Mouse (Mus musculus): Measurements from ENCODE around the gene Dnaic2. TPM values are rescaled to one million over a fixed set of nuclear protein-coding genes. Genes with fewer than 3 reads are reported as not detected.
A peak's percentile ranks its signal among the peaks of the same experiment; 100 is the strongest.

Gene Dnaic2
- polyA plus RNA-seq, 1 experiment from 2014 or later = 0.27 TPM

DNA sequence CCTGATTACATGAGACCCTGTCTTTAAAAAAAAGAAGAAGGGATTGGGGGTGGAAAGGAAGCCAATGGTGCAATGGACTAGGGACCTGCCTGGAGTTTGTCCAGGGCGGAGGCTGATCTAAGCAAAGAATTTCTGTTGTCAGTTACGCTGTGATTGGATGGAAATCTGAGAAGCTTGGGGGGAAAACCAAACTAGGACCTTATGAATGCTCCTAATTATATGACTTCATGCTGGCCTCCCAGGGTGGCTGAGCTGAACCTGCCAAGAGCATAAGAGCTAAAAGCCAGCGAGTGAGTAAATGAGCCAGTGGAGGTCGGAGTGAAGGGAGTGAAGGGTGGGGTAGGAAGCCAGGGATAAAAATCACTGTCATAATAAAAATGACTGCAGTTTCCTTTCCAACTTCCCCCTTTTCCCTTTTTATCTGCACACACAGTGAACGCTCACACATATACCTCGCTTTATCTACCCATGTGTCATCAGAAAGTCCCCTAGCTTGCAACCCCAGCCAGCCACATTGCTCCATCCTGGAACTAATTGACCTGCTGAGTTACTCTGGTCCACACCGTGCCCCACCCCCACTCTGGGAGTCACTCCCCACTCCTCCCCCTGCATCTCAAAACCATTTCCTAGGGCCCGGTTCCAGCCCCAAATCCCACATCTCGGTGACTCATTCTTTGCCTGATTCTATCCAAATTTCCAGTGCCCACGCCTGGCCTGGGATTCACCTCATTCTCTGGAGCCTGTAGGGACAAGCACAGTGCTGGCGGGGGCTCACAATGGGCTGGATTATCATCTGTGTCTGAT lies 2.2 kb upstream of the Dnaic2 start:
- ChIA-PET CTCF (interaction anchor here (1.0 to 1.8 kb wide), 3 partner anchors 12 to 389 kb away, joined by 3 to 8 read pairs (median 3); no protein-coding TSS in a partner anchor), POLR2A (interaction anchor here (0.6 to 1.9 kb wide), 3 partner anchors 13 to 91 kb away, joined by 3 to 6 read pairs (median 4); no protein-coding TSS in a partner anchor)
- no peak for TF ChIP-seq CTCF (IDR thresholded peaks at IDR 0.05)
- DNase-seq (ENCODE audit: low read depth, low spot score) (peak; percentile 95), ATAC-seq (peak; percentile 54)
- in situ Hi-C loops (cut with MboI; ENCODE audit: low pct_unique_long_range_greater_than_20kb) = no loop called here
- no peaks in the 10 kb centered on the region for H3K27me3 ChIP-seq

DNA sequence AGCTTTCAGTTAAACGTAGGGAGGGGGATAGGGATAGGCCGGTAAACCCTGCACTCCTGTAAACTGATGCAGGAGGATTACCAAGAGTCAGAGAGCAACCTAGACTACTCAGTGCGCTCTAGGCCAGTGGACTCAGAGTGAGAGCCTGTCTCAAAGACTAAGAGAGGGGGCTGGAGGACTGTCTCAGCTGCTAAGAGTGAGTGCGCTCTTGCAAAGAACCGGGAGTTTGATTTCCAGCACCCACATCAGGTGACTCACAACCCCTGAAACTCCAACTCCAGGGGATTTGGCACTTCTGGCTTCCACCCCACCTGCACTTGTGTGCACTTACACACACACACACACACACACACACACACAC lies 598 bp downstream of the Dnaic2 start:
- POLR2A ChIA-PET = interaction anchor here (1.2 kb wide), 1 partner anchor 42 kb away, joined by 3 read pairs; no protein-coding TSS in a partner anchor

DNA sequence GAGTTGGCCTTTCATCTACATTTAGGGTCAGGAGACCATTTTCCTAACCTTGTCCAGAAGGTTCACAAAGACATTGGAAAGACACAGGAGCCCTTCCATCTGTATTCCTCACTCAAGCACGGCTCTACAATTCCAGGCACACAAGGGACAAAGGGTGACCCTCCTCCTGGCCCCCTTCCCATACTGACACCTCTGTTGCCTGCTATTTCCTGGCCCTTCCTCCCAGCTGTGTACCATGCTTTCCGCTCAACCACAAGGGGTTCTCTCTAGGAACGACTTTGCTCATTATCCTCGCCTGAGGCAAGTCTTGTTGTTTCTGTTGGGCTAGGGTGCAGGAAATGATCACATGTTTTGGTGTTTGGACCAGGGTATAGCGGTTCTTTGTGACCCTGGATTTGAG lies 1.1 kb downstream of the Dnaic2 start:
- POLR2A ChIA-PET = no interaction called here
- H3K27me3 ChIP-seq = no peaks in the 10 kb centered on the region
- in situ Hi-C loops (cut with MboI; ENCODE audit: low pct_unique_long_range_greater_than_20kb) = no loop called here
- no peak for TF ChIP-seq CTCF (IDR thresholded peaks at IDR 0.05)
- DNase-seq (ENCODE audit: low read depth, low spot score) (no peak), ATAC-seq (no peak)
- CTCF ChIA-PET = interaction anchor here (3.4 kb wide), 1 partner anchor 9 kb away, joined by 9 read pairs; no protein-coding TSS in a partner anchor

More for the DNA sequence above, 598 bp downstream of the Dnaic2 start:
- ATAC-seq (no peak), DNase-seq (ENCODE audit: low read depth, low spot score) (no peak)
- CTCF ChIA-PET = interaction anchor here (3.4 kb wide), 1 partner anchor 9 kb away, joined by 9 read pairs; no protein-coding TSS in a partner anchor
- TF ChIP-seq CTCF (IDR thresholded peaks at IDR 0.05) = no peak
- H3K27me3 ChIP-seq = no peaks in the 10 kb centered on the region
- in situ Hi-C loops (cut with MboI; ENCODE audit: low pct_unique_long_range_greater_than_20kb) = no loop called here

DNA sequence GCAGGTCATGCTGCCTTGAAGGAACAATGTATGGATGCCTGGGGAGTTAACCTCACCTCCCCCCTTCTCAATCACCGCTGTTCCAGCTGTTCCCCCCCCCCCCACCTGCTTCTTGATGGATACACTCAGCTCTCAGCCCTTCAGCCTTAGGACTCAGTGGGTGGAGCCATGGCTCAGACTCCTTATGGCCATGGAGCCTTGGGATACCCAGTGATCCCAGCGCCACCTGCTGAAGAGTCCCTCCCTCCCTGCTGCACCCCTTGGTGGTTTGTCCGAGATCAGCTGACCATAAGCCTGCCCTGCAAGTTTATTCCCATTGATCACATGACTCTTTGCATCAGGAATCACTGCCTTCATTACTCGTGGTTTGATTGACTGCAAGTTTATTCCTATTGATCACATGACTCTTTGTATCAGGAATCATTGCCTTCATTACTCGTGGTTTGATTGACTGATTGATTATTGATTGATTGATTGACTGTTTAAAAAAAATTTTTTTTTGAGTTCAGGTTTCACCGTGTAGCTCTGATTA lies 2.7 kb downstream of the Dnaic2 start:
- POLR2A ChIA-PET = no interaction called here
- no peak for TF ChIP-seq CTCF (IDR thresholded peaks at IDR 0.05)
- no peaks in the 10 kb centered on the region for H3K27me3 ChIP-seq
- ATAC-seq (no peak), DNase-seq (ENCODE audit: low read depth, low spot score) (no peak)
- CTCF ChIA-PET = no interaction called here
- in situ Hi-C loops (cut with MboI; ENCODE audit: low pct_unique_long_range_greater_than_20kb) = loop anchor here (5.0 kb wide), 1 partner anchor 58 kb away; no protein-coding TSS in a partner anchor

DNA sequence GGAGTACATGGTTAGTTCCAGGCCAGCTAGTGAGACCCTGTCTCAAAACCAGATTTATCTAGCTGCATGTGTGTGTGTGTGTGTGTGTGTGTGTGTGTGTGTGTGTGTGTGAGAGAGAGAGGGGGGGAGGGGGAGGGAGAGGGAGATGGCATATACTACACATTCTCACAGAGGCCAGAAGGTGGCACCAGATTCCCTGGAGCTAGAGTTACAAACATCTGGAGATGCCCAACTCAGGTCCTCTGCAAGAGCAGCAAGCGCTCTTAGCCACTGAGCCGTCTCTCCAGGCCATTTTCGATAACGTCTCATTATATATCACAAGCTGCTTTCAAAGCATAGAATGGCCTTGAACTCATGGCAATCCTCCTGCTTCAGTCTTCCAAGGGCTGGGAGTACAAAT lies 4.5 kb downstream of the Dnaic2 start:
- no peak for TF ChIP-seq CTCF (IDR thresholded peaks at IDR 0.05)
- ATAC-seq = no peak
- POLR2A ChIA-PET = no interaction called here
- CTCF ChIA-PET = no interaction called here
- in situ Hi-C loops (cut with MboI; ENCODE audit: low pct_unique_long_range_greater_than_20kb) = loop anchor here (5.0 kb wide), 1 partner anchor 59 kb away; no protein-coding TSS in a partner anchor
- DNase-seq (ENCODE audit: low read depth, low spot score) = no peak
- no peaks in the 10 kb centered on the region for H3K27me3 ChIP-seq

DNA sequence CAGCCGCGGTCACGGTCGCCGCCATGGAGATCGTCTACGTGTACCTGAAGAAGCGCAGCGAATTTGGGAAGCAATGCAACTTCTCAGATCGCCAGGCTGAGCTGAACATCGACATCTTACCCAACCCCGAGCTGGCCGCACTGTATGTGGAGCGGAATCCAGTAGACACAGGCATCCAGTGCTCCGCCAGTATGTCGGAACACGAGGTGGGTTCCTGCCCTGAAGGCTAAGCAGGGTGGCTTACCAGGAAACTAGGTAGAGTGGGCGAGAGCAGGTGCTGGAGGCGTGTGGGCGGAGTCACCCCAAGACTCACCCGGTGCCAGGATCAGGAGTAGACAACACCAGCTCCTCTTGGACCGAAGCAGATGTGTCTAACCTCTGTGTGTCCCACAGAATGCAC lies 5.7 kb downstream of the Dnaic2 start:
- H3K27me3 ChIP-seq = no peaks in the 10 kb centered on the region
- ATAC-seq = no peak
- in situ Hi-C loops (cut with MboI; ENCODE audit: low pct_unique_long_range_greater_than_20kb) = loop anchor here (5.0 kb wide), 1 partner anchor 61 kb away; no protein-coding TSS in a partner anchor
- DNase-seq (ENCODE audit: low read depth, low spot score) = no peak
- POLR2A ChIA-PET = no interaction called here
- no peak for TF ChIP-seq CTCF (IDR thresholded peaks at IDR 0.05)
- CTCF ChIA-PET = no interaction called here

DNA sequence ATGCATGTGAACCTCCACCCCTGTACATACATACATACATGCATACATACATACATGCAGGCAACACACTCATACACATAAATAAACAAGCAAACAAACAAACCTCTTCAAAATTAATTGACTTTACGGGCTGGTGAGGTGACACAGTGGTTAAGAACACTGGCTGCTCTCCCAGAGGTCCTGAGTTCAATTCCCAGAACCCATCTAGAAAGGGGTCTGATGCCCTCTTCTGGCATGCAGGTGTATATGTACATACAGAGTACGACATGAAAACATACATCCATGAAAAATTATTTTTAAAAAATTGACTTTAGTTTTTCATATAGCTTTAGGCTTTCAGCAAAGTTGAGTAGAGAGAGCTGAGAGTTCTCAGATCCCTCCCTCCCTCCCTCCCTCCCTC lies 8.9 kb downstream of the Dnaic2 start:
- ChIA-PET CTCF (interaction anchor here (0.8 to 2.6 kb wide), 7 partner anchors 8 to 147 kb away, joined by 3 to 9 read pairs (median 5); partner anchors contain the start of gene Dnaic2), POLR2A (no interaction called here)
- no peaks in the 10 kb centered on the region for H3K27me3 ChIP-seq
- in situ Hi-C loops (cut with MboI; ENCODE audit: low pct_unique_long_range_greater_than_20kb) = no loop called here
- peak; percentile 19 for TF ChIP-seq CTCF (IDR thresholded peaks at IDR 0.05)
- no peak for ATAC-seq
- no peak for DNase-seq (ENCODE audit: low read depth, low spot score)

DNA sequence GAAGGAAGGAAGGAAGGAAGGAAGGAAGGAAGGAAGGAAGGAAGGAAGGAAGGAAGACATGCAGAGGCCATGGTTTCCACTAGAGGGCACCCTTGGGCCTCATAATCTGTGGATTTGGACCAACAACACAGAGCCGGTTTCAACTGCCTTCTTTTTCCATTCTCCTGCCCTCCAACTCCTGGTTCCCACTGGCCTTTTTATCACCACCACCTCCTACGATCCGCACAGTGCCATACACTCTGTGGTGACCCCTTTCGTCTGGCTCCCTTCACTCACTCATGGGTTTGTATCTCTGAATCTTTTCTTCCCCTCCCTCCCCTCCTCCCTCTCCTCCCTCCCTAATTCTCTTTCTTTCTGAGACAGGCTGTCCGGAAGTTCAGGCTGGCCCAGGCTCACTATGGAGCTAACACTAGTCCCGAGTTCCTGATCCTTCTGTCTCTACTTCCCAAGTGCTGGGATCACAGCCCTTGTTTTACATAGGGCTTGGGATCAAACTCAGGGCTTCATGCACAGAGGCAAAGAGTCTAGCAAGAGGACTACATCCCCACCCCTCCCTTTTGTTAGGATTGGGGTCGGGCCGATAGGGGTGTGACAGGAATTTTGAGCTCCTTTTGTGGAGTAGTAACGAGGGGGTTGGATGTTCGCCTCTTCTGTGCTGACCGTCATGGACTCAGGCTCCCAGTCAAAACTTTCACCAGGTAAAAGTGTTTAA lies 9.9 kb downstream of the Dnaic2 start:
- no peak for DNase-seq (ENCODE audit: low read depth, low spot score)
- TF ChIP-seq CTCF (IDR thresholded peaks at IDR 0.05) = peak; percentile 85
- in situ Hi-C loops (cut with MboI; ENCODE audit: low pct_unique_long_range_greater_than_20kb) = no loop called here
- no peak for ATAC-seq
- CTCF ChIA-PET = interaction anchor here (0.8 to 2.6 kb wide), 8 partner anchors 9 to 146 kb away, joined by 3 to 9 read pairs (median 4); partner anchors contain the start of gene Dnaic2
- POLR2A ChIA-PET = interaction anchor here (0.5 kb wide), 1 partner anchor 12 kb away, joined by 3 read pairs; no protein-coding TSS in a partner anchor
- no peaks in the 10 kb centered on the region for H3K27me3 ChIP-seq

DNA sequence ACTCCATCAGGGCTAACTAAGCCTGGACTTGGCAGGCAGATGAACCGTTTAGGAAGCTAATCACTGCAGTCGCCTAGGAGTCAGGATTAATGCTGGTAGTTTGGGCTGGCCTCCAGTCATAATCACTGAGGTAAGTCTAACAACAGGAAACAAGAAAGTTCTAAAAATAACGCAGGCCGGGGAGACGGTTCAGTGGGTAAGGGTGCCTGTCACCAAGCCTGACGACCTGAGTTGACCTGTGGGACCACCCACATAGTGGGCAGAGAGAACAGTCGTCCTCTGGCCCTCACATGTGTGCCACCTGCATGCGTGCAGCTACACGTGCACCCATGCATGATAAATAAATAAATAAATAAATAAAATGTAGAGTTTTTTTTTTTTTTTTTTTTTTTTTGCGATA lies 13.4 kb downstream of the Dnaic2 start:
- in situ Hi-C loops (cut with MboI; ENCODE audit: low pct_unique_long_range_greater_than_20kb) = no loop called here
- peak; percentile 73 for ATAC-seq
- no peaks in the 10 kb centered on the region for H3K27me3 ChIP-seq
- no peak for TF ChIP-seq CTCF (IDR thresholded peaks at IDR 0.05)
- ChIA-PET CTCF (interaction anchor here (1.1 kb wide), 1 partner anchor 50 kb away, joined by 4 read pairs; no protein-coding TSS in a partner anchor), POLR2A (interaction anchor here (1.0 kb wide), 1 partner anchor 57 kb away, joined by 3 read pairs; no protein-coding TSS in a partner anchor)
- no peak for DNase-seq (ENCODE audit: low read depth, low spot score)

DNA sequence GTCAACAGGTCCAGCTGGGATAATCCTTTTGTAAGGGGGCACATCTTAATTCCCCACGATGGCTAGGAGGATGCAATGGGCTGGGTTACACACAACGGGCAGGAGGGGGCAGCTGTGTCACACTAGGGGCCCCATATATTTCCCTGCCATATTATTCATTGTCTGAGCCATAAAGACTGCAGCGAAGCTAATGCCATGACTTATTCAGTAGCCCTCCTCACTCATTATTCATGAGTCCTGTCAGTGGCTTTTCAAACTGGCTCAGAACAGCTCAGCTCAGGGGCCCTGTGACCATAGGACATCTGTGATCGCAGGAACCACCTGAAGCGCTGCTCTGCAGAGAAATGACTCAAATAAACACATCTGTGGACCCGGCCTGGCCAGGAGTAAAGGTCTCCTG lies 14.2 kb downstream of the Dnaic2 start:
- no peaks in the 10 kb centered on the region for H3K27me3 ChIP-seq
- CTCF ChIA-PET = interaction anchor here (1.1 kb wide), 2 partner anchors 47 to 49 kb away, joined by 3 to 4 read pairs; no protein-coding TSS in a partner anchor

More for the DNA sequence above, 14.2 kb downstream of the Dnaic2 start:
- no peak for DNase-seq (ENCODE audit: low read depth, low spot score)
- in situ Hi-C loops (cut with MboI; ENCODE audit: low pct_unique_long_range_greater_than_20kb) = no loop called here
- TF ChIP-seq CTCF (IDR thresholded peaks at IDR 0.05) = no peak
- ATAC-seq = no peak
- POLR2A ChIA-PET = interaction anchor here (1.0 kb wide), 1 partner anchor 58 kb away, joined by 3 read pairs; no protein-coding TSS in a partner anchor
